Mouse (Mus musculus): ENCODE measurements around the gene Gm37240. TPM values are rescaled to one million over a fixed set of nuclear protein-coding genes. Genes with fewer than 3 reads are reported as not detected.
"Not testable (repeated sequence)": the region's sequence is repeated elsewhere in the genome, so short reads cannot be mapped to it uniquely, and the experiment has no call there.

Gene Gm37240
- polyA plus RNA-seq (2015; fragmentation: Nextera tagmentation; extraction: Ambion mirVana): 0.44 TPM in 1 of 2 replicates, not detected in the other

DNA sequence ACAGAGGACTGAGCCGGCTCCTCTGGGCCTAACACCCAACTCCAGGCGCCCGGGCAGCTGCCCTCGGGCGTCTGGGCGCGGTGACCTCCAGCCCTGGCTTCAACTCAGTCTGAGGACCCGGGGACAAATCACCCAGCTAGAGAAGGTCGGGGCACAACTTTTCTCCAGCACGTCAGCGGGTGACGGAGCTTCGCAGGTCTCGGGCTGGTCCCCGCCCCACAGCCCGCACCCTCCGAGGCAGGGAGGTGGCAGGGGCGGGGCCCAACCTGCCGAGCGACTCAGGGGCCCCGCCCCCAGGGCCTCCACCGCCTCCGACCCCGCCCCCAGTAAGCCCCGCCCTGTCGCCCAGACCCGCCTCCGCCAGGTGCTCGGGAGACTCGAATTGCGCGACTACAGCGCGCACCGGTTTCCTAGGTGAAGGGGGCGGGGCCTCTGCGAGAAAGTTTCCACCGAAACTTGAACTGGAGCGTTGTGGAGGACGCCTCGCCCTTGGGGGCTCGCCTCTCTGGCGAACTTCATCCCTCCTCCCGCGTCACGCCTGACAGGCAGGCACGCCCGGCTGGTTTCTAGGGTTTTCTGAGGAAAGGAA, at the start of gene Gm37240, which contains the start of gene Glt28d2:
Gm37240 (minus strand) TSS at position 280 of the 589 bp plus-strand sequence.
Glt28d2 (minus strand) TSS at position 278 of the 589 bp plus-strand sequence.
- under 1% methylated on average over 48 of the region's 48 CpGs for WGBS
- peaks cover 42% of the 10 kb centered on the region for H3K27me3 ChIP-seq
- H3K9ac ChIP-seq: peak within 1 kb of the TSS; percentile 58
- no peaks in the 10 kb centered on the region for H3K9me3 ChIP-seq
- no peak within 1 kb of the TSS for H3K27ac ChIP-seq (replicated peaks)
- H3K4me3 ChIP-seq: peak within 1 kb of the TSS; percentile 53
- no peaks in the 10 kb centered on the region for H3K36me3 ChIP-seq
- H3K4me2 ChIP-seq: peak within 1 kb of the TSS; percentile 96
- peaks cover 20% of the 10 kb centered on the region for H3K4me1 ChIP-seq (replicated peaks)
- peak; percentile 87 for ATAC-seq (ENCODE audit: low read depth)

DNA sequence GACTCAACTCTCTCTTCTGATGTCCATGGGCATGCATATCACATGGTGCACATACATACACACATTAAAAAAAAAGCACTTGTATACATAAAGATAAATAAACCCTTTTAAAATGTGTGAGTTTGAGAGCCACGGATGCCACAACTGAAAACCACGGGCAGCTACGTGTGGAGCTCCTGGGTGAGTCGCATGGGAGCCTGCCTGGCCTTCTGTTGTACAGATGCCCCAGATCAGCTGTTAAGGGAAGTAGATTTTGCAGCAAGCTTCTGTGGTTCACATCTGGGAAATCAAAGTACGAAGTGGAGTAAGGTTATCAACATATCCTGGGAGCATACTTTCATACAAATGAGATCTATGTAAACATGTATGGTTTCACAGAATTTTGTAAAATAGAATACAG, 46.3 kb upstream of the Gm37240 start:
- no peaks in the 10 kb centered on the region for H3K27me3 ChIP-seq
- no peaks in the 10 kb centered on the region for H3K36me3 ChIP-seq
- H3K4me1 ChIP-seq (replicated peaks): no peaks in the 10 kb centered on the region
- no peak for ATAC-seq (ENCODE audit: low read depth)
- H3K27ac ChIP-seq (replicated peaks): no peak overlapping the region
- H3K9me3 ChIP-seq: no peaks in the 10 kb centered on the region
- H3K4me2 ChIP-seq: no peak overlapping the region
- 93% methylated on average over 5 of the region's 5 CpGs for WGBS
- no peak overlapping the region for H3K9ac ChIP-seq
- H3K4me3 ChIP-seq: no peak overlapping the region

DNA sequence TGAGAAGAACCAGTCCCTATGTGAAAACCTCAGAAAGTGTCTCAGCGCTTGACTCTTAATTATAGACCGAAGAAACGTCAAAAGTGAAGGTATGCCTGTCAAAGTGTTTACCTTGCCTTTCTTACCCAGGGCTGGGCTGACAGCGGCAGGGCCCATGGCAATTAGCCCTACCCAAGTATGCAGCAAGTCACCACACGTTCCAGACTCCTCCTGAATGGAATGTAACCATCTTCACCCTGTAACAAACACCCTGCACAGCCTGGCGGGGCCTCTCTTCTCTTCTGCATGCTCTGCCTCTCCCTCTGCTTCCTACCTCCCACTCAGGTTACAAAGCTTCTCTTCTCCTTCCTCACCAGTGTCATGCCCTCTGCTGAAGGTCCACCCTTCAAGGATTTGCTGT, 44.5 kb upstream of the Gm37240 start:
- H3K4me3 ChIP-seq: no peak overlapping the region

DNA sequence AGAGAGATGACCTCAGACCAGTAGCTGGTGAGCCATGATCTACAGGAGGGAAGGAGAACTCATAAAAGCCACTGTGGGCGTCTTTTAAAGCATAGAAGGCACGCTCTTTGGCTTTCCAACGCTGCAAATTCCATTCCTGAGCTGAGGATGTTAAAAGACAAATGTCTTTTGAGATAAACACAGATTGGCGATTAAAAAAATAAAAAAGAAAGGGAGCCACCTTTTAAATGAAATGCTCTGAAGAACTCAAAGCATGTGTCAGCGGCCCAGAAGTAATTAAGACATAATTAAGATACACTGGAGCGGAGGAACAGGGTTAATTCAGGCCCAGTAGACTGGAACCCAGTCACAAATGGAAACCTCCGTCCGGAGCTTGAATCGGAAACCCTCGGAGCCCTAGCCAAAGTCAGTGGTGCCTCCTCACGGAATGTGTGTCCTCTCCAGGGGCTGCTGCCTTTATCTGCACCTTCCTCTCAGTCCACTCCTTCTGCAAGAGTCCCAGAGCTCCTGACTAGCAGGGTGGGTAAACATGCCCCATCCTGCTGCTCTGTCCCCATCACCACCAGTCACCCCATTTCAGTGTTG, 43.4 kb upstream of the Gm37240 start:
- Histone ChIP-seq H3K27me3 (no peaks in the 10 kb centered on the region), H3K4me3 (no peak overlapping the region), H3K4me2 (no peak overlapping the region), H3K4me1 (replicated peaks) (no peaks in the 10 kb centered on the region), H3K9me3 (no peaks in the 10 kb centered on the region), H3K9ac (no peak overlapping the region), H3K27ac (replicated peaks) (no peak overlapping the region), H3K36me3 (no peaks in the 10 kb centered on the region)
- ATAC-seq (ENCODE audit: low read depth): no peak
- 70% methylated on average over 11 of the region's 11 CpGs for WGBS

More for the DNA sequence above, 44.5 kb upstream of the Gm37240 start:
- Histone ChIP-seq H3K36me3 (no peaks in the 10 kb centered on the region), H3K27ac (replicated peaks) (no peak overlapping the region), H3K4me1 (replicated peaks) (no peaks in the 10 kb centered on the region), H3K9ac (no peak overlapping the region), H3K27me3 (no peaks in the 10 kb centered on the region), H3K9me3 (no peaks in the 10 kb centered on the region), H3K4me2 (no peak overlapping the region)
- 78% methylated on average over 6 of the region's 6 CpGs for WGBS
- ATAC-seq (ENCODE audit: low read depth): no peak

DNA sequence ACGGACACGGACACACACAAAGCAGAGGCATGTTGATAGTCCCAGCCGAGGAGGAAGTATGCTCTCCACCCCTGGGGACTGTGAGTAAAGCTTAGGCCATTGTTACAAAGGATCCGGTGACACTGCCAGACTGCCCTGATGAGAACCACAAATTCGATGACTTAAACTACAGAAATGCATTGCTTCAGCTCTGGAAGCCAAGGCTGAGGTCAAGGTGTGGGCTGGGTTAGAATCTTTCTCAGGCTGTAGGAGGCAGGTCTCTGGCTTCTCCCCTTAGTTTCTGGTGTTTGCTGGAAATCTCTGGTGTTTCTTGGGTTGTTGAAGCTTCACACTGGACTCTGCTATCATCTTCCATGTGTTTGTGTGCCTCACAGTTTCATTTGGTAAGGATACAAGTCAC, 42.4 kb upstream of the Gm37240 start:
- Histone ChIP-seq H3K4me3 (no peak overlapping the region), H3K9ac (no peak overlapping the region), H3K4me2 (no peak overlapping the region), H3K9me3 (no peaks in the 10 kb centered on the region), H3K36me3 (no peaks in the 10 kb centered on the region), H3K4me1 (replicated peaks) (no peaks in the 10 kb centered on the region), H3K27ac (replicated peaks) (no peak overlapping the region), H3K27me3 (no peaks in the 10 kb centered on the region)
- ATAC-seq (ENCODE audit: low read depth): no peak
- WGBS: 81% methylated on average over 5 of the region's 5 CpGs

DNA sequence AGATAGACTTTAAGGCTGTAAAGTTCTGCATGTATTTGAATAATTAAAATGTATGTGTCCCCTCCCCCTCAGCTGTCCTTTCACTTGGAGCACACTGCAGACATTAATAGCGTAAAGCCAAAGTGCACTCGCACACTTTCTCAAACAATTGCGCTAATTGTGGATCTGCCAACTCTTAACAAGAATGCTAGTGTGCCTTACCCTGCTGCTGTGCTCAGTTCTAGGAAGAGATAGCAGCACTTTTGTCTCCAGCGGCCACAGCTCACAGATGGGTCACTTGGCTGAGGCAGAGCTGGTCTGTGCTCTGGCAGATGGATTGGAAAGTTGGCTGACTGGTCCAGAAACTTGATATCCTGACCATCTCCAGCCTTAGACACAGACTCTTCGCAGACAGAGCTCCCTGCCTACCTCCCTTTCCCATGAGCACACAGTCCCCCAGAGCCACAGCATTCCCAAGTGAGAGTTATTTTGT, 40.9 kb upstream of the Gm37240 start:
- 73% methylated on average over 5 of the region's 5 CpGs for WGBS
- no peaks in the 10 kb centered on the region for H3K9me3 ChIP-seq

DNA sequence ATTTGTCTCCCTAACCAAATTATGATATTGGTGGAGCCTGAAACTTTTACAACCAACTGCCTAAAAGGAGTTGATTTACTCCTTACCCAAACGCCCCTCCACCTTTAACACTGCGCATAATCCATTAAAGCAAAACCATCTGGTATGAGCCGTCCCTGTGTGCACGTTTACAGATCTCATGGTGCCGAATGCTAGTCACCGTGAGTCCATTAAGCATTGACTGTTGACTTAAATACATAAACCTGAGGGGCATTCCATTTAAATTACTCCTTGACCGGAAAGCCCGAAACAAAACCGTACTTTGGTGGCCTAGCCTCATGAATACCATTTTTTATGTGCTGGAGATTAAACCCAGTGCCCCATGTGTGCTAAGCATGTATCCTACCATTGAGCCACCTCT, 40.0 kb upstream of the Gm37240 start:
- Histone ChIP-seq H3K4me3 (no peak overlapping the region), H3K27me3 (no peaks in the 10 kb centered on the region), H3K9me3 (no peaks in the 10 kb centered on the region), H3K4me2 (no peak overlapping the region), H3K36me3 (no peaks in the 10 kb centered on the region), H3K4me1 (replicated peaks) (peaks cover 3% of the 10 kb centered on the region; the same call in 1 of the 2 replicates), H3K27ac (replicated peaks) (no peak overlapping the region), H3K9ac (no peak overlapping the region)
- 73% methylated on average over 9 of the region's 9 CpGs for WGBS
- ATAC-seq (ENCODE audit: low read depth): no peak

More for the DNA sequence above, 40.9 kb upstream of the Gm37240 start:
- Histone ChIP-seq H3K9ac (no peak overlapping the region), H3K4me2 (no peak overlapping the region), H3K27me3 (no peaks in the 10 kb centered on the region), H3K4me1 (replicated peaks) (peaks cover 3% of the 10 kb centered on the region; the same call in 1 of the 2 replicates), H3K4me3 (no peak overlapping the region), H3K27ac (replicated peaks) (no peak overlapping the region), H3K36me3 (no peaks in the 10 kb centered on the region)
- ATAC-seq (ENCODE audit: low read depth): peak; percentile 50; the same call in 1 of the 2 replicates

DNA sequence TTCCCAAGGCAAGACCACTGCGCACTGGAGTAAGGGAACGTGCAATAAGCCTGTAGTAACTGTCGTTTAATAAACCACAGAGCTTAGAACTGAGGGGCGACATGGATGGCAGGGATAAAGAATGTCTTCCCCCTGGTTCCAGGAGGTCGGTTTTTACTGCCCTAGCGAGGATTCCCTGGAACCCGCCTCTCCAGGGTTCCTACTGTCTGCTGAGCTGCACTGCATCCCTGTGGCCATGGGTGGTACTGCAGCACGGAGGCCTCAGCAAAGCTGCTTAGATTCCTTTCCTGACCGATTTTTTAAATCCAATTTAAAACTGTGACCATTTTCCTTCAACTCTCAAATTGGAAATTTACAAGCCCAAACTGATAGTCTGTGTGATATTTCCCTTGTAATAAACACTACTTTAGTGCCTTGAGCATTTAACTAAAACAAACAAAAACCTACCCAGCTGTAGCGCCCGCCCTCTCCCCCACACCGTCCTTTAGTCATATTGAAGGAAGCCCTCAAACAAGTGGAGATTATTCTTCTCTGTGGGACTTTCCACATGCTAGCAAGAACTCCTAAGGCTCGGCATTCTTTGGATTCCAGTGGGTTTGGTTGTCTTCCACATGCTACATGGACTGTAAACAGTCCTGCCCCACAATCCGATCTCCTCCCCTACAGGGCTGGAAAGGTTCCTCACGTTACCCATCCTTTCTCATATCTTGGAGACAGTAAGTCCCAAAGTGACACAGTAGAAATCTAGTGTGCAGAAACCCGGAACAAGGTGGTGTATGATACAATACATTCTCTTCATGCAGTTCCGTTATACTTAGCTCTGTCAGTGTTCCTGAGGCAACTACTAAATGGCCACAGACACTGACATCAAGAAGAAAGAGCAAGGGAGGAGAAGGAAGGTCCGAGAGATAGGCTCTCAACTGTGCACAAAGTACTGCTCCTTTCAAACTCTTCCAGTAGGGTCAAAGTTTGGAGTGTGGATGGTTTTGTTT, 36.9 kb upstream of the Gm37240 start:
- no peaks in the 10 kb centered on the region for H3K36me3 ChIP-seq
- no peak overlapping the region for H3K27ac ChIP-seq (replicated peaks)
- H3K4me2 ChIP-seq: peak overlapping the region; percentile 39
- 0 out of 2 replicates have a peak overlapping the region, but pooled peaks have one; percentile 41 for H3K9ac ChIP-seq
- H3K4me1 ChIP-seq (replicated peaks): peaks cover 3% of the 10 kb centered on the region; the same call in 1 of the 2 replicates
- H3K9me3 ChIP-seq: no peaks in the 10 kb centered on the region
- peak; percentile 56; the same call in 1 of the 2 replicates for ATAC-seq (ENCODE audit: low read depth)
- H3K4me3 ChIP-seq: no peak overlapping the region
- no peaks in the 10 kb centered on the region for H3K27me3 ChIP-seq
- WGBS: 45% methylated on average over 18 of the region's 18 CpGs

DNA sequence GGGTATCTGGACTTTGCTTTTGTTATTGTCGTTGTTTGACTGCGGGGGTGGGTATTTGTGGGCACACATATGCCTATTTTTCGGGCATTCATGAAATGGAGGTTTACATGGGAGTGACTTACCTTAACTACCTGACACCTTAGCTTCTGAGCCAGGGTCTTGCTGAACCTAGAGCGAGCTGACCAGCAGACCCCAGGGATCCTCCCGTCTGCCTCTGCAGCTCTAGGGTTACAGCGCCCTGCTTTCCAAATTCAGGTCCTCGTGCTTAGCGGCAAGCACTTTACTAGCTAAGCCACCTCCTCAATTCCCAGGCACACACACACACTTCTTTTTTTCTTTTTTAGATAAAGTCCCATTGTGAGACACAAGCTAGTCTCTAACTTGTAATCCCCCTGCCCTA, 36.0 kb upstream of the Gm37240 start:
- Histone ChIP-seq H3K4me1 (replicated peaks) (peaks cover 3% of the 10 kb centered on the region; the same call in 1 of the 2 replicates), H3K27ac (replicated peaks) (no peak overlapping the region), H3K36me3 (no peaks in the 10 kb centered on the region), H3K9me3 (no peaks in the 10 kb centered on the region), H3K9ac (no peak overlapping the region), H3K27me3 (no peaks in the 10 kb centered on the region), H3K4me2 (no peak overlapping the region), H3K4me3 (no peak overlapping the region)
- 76% methylated on average over 8 of the region's 8 CpGs for WGBS
- ATAC-seq (ENCODE audit: low read depth): 0 out of 2 replicates have a peak, but pooled peaks have one; percentile 36

DNA sequence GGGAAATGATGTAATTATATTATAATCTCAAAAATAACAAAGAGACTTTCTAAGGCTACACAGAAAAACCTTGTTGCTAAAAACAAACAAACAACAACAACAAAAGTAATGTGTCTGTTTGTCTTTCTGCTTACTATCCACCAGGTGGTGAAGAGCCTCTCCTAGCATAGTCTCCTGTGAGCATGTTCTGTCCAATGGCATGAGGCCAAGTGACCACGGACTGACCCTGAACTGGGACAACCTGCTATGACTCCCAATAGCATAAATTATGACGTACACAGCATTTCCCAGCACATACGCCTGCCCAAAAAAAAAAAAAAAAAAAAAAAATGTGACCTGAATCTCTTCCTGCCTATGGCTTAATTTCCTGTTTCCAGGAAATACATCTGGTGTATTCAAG, 35.0 kb upstream of the Gm37240 start:
- H3K9ac ChIP-seq: no peak overlapping the region
- no peak overlapping the region for H3K4me3 ChIP-seq
- 60% methylated on average over 3 of the region's 3 CpGs for WGBS
- H3K9me3 ChIP-seq: no peaks in the 10 kb centered on the region
- no peaks in the 10 kb centered on the region for H3K36me3 ChIP-seq
- H3K27me3 ChIP-seq: no peaks in the 10 kb centered on the region
- peaks cover 3% of the 10 kb centered on the region; the same call in 1 of the 2 replicates for H3K4me1 ChIP-seq (replicated peaks)
- H3K4me2 ChIP-seq: no peak overlapping the region
- no peak for ATAC-seq (ENCODE audit: low read depth)
- H3K27ac ChIP-seq (replicated peaks): no peak overlapping the region

DNA sequence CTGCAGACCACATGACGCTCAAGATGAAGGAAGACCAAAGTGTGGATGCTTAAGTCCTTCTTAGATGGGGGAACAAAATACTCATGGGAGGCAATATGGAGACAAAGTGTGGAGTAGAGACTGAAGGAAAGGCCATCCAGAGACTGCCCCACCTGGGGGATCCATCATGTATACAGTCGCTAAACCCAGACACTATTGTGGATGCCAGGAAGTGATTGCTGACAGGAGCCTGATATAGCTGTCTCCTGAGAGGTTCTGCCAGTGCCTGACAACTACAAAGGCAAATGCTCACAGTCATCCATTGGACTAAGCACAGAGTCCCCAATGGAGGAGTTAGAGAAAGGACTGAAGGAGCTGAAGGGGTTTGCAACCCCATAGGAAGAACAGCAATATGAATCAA, 33.4 kb upstream of the Gm37240 start:
- H3K27me3 ChIP-seq; H3K9ac ChIP-seq; H3K4me2 ChIP-seq; H3K4me3 ChIP-seq; H3K36me3 ChIP-seq; H3K27ac ChIP-seq (replicated peaks); H3K4me1 ChIP-seq (replicated peaks); H3K9me3 ChIP-seq; ATAC-seq (ENCODE audit: low read depth): not testable (repeated sequence)
- WGBS: 90% methylated on average over 2 of the region's 2 CpGs

DNA sequence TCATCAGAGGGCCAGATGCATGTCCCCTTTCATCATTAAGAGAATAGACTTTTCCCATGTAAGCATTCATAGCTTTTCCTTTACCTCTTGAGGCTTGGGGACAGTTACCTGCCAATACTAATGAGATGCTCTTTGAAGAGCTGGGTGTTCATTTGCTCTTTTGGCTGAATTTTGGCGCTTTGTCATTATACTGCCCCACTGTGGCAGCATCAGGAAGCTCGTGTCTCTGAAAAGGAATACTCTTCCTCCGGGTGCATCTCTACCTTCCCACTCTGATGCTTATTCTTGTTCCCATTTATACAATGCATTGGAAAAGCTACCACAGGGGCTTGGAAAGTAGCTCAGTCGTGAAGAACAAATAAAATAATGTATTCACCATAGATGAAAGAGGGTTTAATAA, 30.3 kb upstream of the Gm37240 start:
- no peak for ATAC-seq (ENCODE audit: low read depth)
- H3K27me3 ChIP-seq: no peaks in the 10 kb centered on the region

More for the DNA sequence above, 30.3 kb upstream of the Gm37240 start:
- no peaks in the 10 kb centered on the region for H3K9me3 ChIP-seq
- no peak overlapping the region for H3K4me3 ChIP-seq
- no peak overlapping the region for H3K9ac ChIP-seq
- H3K27ac ChIP-seq (replicated peaks): no peak overlapping the region
- H3K36me3 ChIP-seq: no peaks in the 10 kb centered on the region
- H3K4me2 ChIP-seq: no peak overlapping the region
- 12% methylated on average over 4 of the region's 4 CpGs for WGBS
- H3K4me1 ChIP-seq (replicated peaks): no peaks in the 10 kb centered on the region

All from neural tube, embryonic 13.5 days (tissue).